Comparison of ENCODE assay signal across 20 mouse cellular contexts in the genomic region with DNA sequence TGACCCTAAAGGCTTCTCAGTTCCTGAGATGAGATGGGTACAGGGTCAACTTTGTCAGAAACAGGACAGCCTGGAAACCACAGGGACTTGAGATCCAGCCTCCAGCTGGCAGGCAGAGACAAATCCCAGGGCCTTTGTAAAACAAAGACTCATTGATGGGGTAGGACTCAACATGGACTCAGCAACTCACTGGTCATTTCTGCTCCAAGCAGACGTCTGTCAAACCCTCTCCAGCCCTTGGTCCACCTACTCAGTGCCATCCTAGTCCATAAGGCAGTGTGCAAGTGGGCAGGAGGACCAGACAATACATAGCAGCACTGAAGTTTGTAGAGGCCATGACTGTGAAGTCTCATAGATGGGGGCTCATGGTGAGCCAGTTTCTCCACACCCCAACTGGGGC. TPM values are rescaled to one million over a fixed set of nuclear protein-coding genes. Genes with fewer than 3 reads are reported as not detected.
A peak's percentile ranks its signal among the peaks of the same experiment; 100 is the strongest.
DNase-seq lines count a peak whose midpoint lies in the region; ATAC-seq and TF ChIP-seq lines count a peak whose summit lies in the region.
"Had no signal": no experiment of that assay in that cellular context is flagged by ENCODE, and none has a peak within 500 bp of the region (broad histone marks: within the 10 kb centered on the region; RNA-seq: fewer than 3 reads in every experiment).

No protein-coding gene starts in this region.

- 30% methylated on average over 1 of the region's 1 CpGs for WGBS in stomach, embryonic 15.5 days
- 18% methylated on average over 1 of the region's 1 CpGs for WGBS in stomach, postnatal 0 days
- WGBS in liver, embryonic 14.5 days (ENCODE audit: insufficient replicate concordance), result 22% methylated on average over 1 of the region's 1 CpGs
- WGBS in olfactory bulb, adult 2 months, result 24% methylated on average over 1 of the region's 1 CpGs
- 20% methylated on average over 1 of the region's 1 CpGs for WGBS in forebrain, embryonic 11.5 days

- TF ChIP-seq EP300 in stomach, postnatal 0 days (optimal IDR thresholded peaks at IDR 0.05), result no peak
- no peak for TF ChIP-seq EP300 in liver, embryonic 14.5 days (IDR thresholded peaks at IDR 0.05; ENCODE audit: low read depth)

- no peak for TF ChIP-seq POLR2A in olfactory bulb, adult 2 months (IDR thresholded peaks at IDR 0.05; ENCODE audit: insufficient read depth, low read depth, low read length)

- peaks cover 37% of the 10 kb centered on the region for H3K27me3 ChIP-seq in stomach, embryonic 15.5 days (replicated peaks)
- H3K27me3 ChIP-seq in stomach, postnatal 0 days (ENCODE audit: control insufficient read depth, insufficient read depth, low read length), result peaks cover 6% of the 10 kb centered on the region; the same call in 1 of the 2 replicates
- peaks cover 37% of the 10 kb centered on the region for H3K27me3 ChIP-seq in liver, embryonic 14.5 days (ENCODE audit: control insufficient read depth, insufficient read depth, low read length)
- peaks cover 33% of the 10 kb centered on the region for H3K27me3 ChIP-seq in forebrain, embryonic 11.5 days (ENCODE audit: control insufficient read depth, insufficient read depth, low read length)

- H3K4me3 ChIP-seq in layer of hippocampus, adult 2 months, result no peak overlapping the region
- no peak overlapping the region for H3K4me3 ChIP-seq in stomach, embryonic 15.5 days (replicated peaks)
- H3K4me3 ChIP-seq in stomach, postnatal 0 days (ENCODE audit: low read depth, low read length), result no peak overlapping the region
- H3K4me3 ChIP-seq in liver, embryonic 14.5 days (ENCODE audit: insufficient read depth in 1 of 2, low read depth in 2 of 2, low read length in 2 of 2), result no peak overlapping the region; a peak in 1 of 4 replicates
- H3K4me3 ChIP-seq in olfactory bulb, adult 2 months (ENCODE audit: insufficient read depth, low read depth, low read length), result no peak overlapping the region
- H3K4me3 ChIP-seq in forebrain, embryonic 11.5 days (ENCODE audit: low read depth, low read length), result no peak overlapping the region
- H3K4me3 ChIP-seq: embryonic facial prominence, embryonic 13.5 days; heart, embryonic 13.5 days; hindbrain, embryonic 15.5 days; lung, embryonic 15.5 days; neural tube, embryonic 12.5 days had no signal

- no peaks in the 10 kb centered on the region for H3K9me3 ChIP-seq in stomach, embryonic 15.5 days
- no peaks in the 10 kb centered on the region for H3K9me3 ChIP-seq in stomach, postnatal 0 days (ENCODE audit: control insufficient read depth, low read length)
- H3K9me3 ChIP-seq in liver, embryonic 14.5 days (ENCODE audit: control insufficient read depth, low read length), result no peaks in the 10 kb centered on the region
- no peaks in the 10 kb centered on the region for H3K9me3 ChIP-seq in forebrain, embryonic 11.5 days (ENCODE audit: control insufficient read depth, low read length)
- H3K9me3 ChIP-seq: embryonic facial prominence, embryonic 13.5 days; heart, embryonic 13.5 days; hindbrain, embryonic 15.5 days; lung, embryonic 15.5 days; neural tube, embryonic 12.5 days had no signal

- H3K4me2 ChIP-seq in stomach, embryonic 15.5 days, result no peak overlapping the region
- H3K4me2 ChIP-seq in stomach, postnatal 0 days (replicated peaks; ENCODE audit: low read depth), result no peak overlapping the region
- H3K4me2 ChIP-seq in liver, embryonic 14.5 days (ENCODE audit: low read depth), result peak overlapping the region; percentile 61
- H3K4me2 ChIP-seq in forebrain, embryonic 11.5 days (ENCODE audit: low read depth, low read length, severe bottlenecking), result no peak overlapping the region
- H3K4me2 ChIP-seq: embryonic facial prominence, embryonic 13.5 days; hindbrain, embryonic 15.5 days; lung, embryonic 15.5 days; midbrain, embryonic 11.5 days; neural tube, embryonic 12.5 days had no signal

- ATAC-seq in stomach, embryonic 15.5 days (ENCODE audit: insufficient read depth, low FRiP score, low read depth), result no peak
- ATAC-seq in stomach, postnatal 0 days (ENCODE audit: low FRiP score, low TSS enrichment), result no peak
- ATAC-seq in liver, embryonic 14.5 days (ENCODE audit: insufficient read depth), result no peak
- no peak for ATAC-seq in forebrain, embryonic 11.5 days (replicated peaks; ENCODE audit: low FRiP score)
- ATAC-seq: forebrain, embryonic 14.5 days; midbrain, embryonic 16.5 days had no signal

- H3K27ac ChIP-seq in layer of hippocampus, adult 2 months, result peak overlapping the region; percentile 62; the same call in 1 of the 2 replicates
- H3K27ac ChIP-seq in stomach, embryonic 15.5 days, result 0 out of 2 replicates have a peak overlapping the region, but pooled peaks have one; percentile 40
- H3K27ac ChIP-seq in stomach, postnatal 0 days (replicated peaks), result no peak overlapping the region
- peak overlapping the region; percentile 96 for H3K27ac ChIP-seq in liver, embryonic 14.5 days
- H3K27ac ChIP-seq in olfactory bulb, adult 2 months (ENCODE audit: insufficient read depth, low read depth, low read length), result peak overlapping the region; percentile 15; the same call in 1 of the 2 replicates
- no peak overlapping the region for H3K27ac ChIP-seq in forebrain, embryonic 11.5 days (ENCODE audit: low read depth, low read length)
- H3K27ac ChIP-seq: embryonic facial prominence, embryonic 13.5 days; heart, embryonic 13.5 days; hindbrain, embryonic 15.5 days; lung, embryonic 15.5 days; neural tube, embryonic 12.5 days had no signal

- no peak overlapping the region for H3K9ac ChIP-seq in stomach, embryonic 15.5 days
- no peak overlapping the region for H3K9ac ChIP-seq in stomach, postnatal 0 days (ENCODE audit: low read length)
- peak overlapping the region; percentile 61 for H3K9ac ChIP-seq in liver, embryonic 14.5 days (replicated peaks)
- no peak overlapping the region for H3K9ac ChIP-seq in forebrain, embryonic 11.5 days (ENCODE audit: low read length)
- H3K9ac ChIP-seq: embryonic facial prominence, embryonic 13.5 days; heart, embryonic 13.5 days; hindbrain, embryonic 15.5 days; lung, embryonic 15.5 days; neural tube, embryonic 12.5 days had no signal

- H3K36me3 ChIP-seq in stomach, embryonic 15.5 days, result peaks cover 33% of the 10 kb centered on the region
- peaks cover 14% of the 10 kb centered on the region for H3K36me3 ChIP-seq in stomach, postnatal 0 days (ENCODE audit: control insufficient read depth, insufficient read depth, low read length)
- H3K36me3 ChIP-seq in liver, embryonic 14.5 days (replicated peaks; ENCODE audit: control insufficient read depth, insufficient read depth, low read depth), result peaks cover 47% of the 10 kb centered on the region
- peaks cover 15% of the 10 kb centered on the region; the same call in 1 of the 2 replicates for H3K36me3 ChIP-seq in forebrain, embryonic 11.5 days (ENCODE audit: control insufficient read depth, insufficient read depth, low read length)

- TF ChIP-seq CTCF in layer of hippocampus, adult 2 months (conservative IDR thresholded peaks at IDR 0.05), result no peak
- TF ChIP-seq CTCF in stomach, postnatal 0 days (IDR thresholded peaks at IDR 0.05; ENCODE audit: low read depth), result no peak
- no peak for TF ChIP-seq CTCF in liver, embryonic 14.5 days (IDR thresholded peaks at IDR 0.05; ENCODE audit: low read depth)
- no peak for TF ChIP-seq CTCF in olfactory bulb, adult 2 months (IDR thresholded peaks at IDR 0.05; ENCODE audit: insufficient read depth, low read depth, low read length)

- peaks cover 30% of the 10 kb centered on the region for H3K4me1 ChIP-seq in stomach, embryonic 15.5 days
- 0 out of 2 replicates have a peak, but pooled peaks cover 2% of the 10 kb centered on the region for H3K4me1 ChIP-seq in stomach, postnatal 0 days (replicated peaks; ENCODE audit: control insufficient read depth, insufficient read depth)
- peaks cover 11 to 24% of the 10 kb centered on the region in 2 experiments for H3K4me1 ChIP-seq in liver, embryonic 14.5 days (replicated peaks; ENCODE audit: control insufficient read depth in 2 of 2, insufficient read depth in 2 of 2, low read length in 1 of 2)
- peaks cover 28% of the 10 kb centered on the region for H3K4me1 ChIP-seq in olfactory bulb, adult 2 months (ENCODE audit: control insufficient read depth, insufficient read depth, low read length)
- peaks cover 8% of the 10 kb centered on the region; the same call in 1 of the 2 replicates for H3K4me1 ChIP-seq in forebrain, embryonic 11.5 days (replicated peaks; ENCODE audit: control insufficient read depth, insufficient read depth, low read length)

- DNase-seq in layer of hippocampus, adult 2 months (ENCODE audit: low spot score in 2 of 2), result no peak
- DNase-seq in layer of hippocampus, adult 18-20 months (ENCODE audit: low spot score in 2 of 2), result no peak
- DNase-seq in stomach, postnatal 0 days (ENCODE audit: low spot score), result no peak
- no peak for DNase-seq in liver, embryonic 14.5 days (ENCODE audit: low read depth in 3 of 3, low spot score in 3 of 3)
- DNase-seq in adrenal gland, postnatal 36 days, result no peak
- DNase-seq in forebrain, embryonic 11.5 days (ENCODE audit: low spot score), result no peak
- DNase-seq: gastrocnemius, postnatal 25 days had no signal

RNA-seq across cellular contexts. Expression of a gene that starts 3.3 kb away (rescaled TPM):
- total RNA-seq in layer of hippocampus, adult 2 months (2021), result 100 to 1,000 TPM; 118 TPM
- total RNA-seq in layer of hippocampus, adult 18-20 months (2021), result 100 to 1,000 TPM; 134 TPM
- polyA plus RNA-seq in stomach, embryonic 15.5 days (2015; fragmentation: Nextera tagmentation; extraction: Ambion mirVana), result 0.08 and 0.14 TPM in 2 replicates
- polyA plus RNA-seq in stomach, postnatal 0 days (2015; fragmentation: Nextera tagmentation; extraction: Ambion mirVana), result 0.28 and 0.38 TPM in 2 replicates
- polyA plus RNA-seq in liver, embryonic 14.5 days (2012; rRNA removed), result 0.09 and 0.17 TPM in 2 replicates
- polyA plus RNA-seq in liver, embryonic 14.5 days (2014; fragmentation: Nextera tagmentation; extraction: Ambion mirVana), result not detected in 2 replicates
- not detected in 2 replicates for polyA plus RNA-seq in olfactory bulb, adult 2 months (2012; ENCODE audit: insufficient read depth, insufficient read length, low replicate concordance, missing spikeins)
- 1 to 10 TPM; 4.3 to 6.0 TPM for total RNA-seq in adrenal gland, postnatal 36 days (2021)
- 0.15 and 0.40 TPM in 2 replicates for polyA plus RNA-seq in forebrain, embryonic 11.5 days (2014; fragmentation: Nextera tagmentation; extraction: Ambion mirVana)
- total RNA-seq: common myeloid progenitor, adult 5-6 weeks; hematopoietic stem cell, adult 5-6 weeks had no signal
- polyA plus RNA-seq: inflammation-experienced regulatory T-cells, adult 6 months had no signal

RNA-seq across cellular contexts. Expression of a gene that starts 8.9 kb away (rescaled TPM):
- total RNA-seq in layer of hippocampus, adult 2 months (2021), result 100 to 1,000 TPM; 538 TPM
- 100 to 1,000 TPM; 554 to 566 TPM for total RNA-seq in layer of hippocampus, adult 18-20 months (2021)
- polyA plus RNA-seq in stomach, embryonic 15.5 days (2015; fragmentation: Nextera tagmentation; extraction: Ambion mirVana), result 1,050 and 1,128 TPM in 2 replicates
- polyA plus RNA-seq in stomach, postnatal 0 days (2015; fragmentation: Nextera tagmentation; extraction: Ambion mirVana), result 1,012 and 1,042 TPM in 2 replicates
- polyA plus RNA-seq in liver, embryonic 14.5 days (2012; rRNA removed), result 469 and 579 TPM in 2 replicates
- 809 and 828 TPM in 2 replicates for polyA plus RNA-seq in liver, embryonic 14.5 days (2014; fragmentation: Nextera tagmentation; extraction: Ambion mirVana)
- polyA plus RNA-seq in olfactory bulb, adult 2 months (2012; ENCODE audit: insufficient read depth, insufficient read length, low replicate concordance, missing spikeins), result not detected in 2 replicates
- total RNA-seq in adrenal gland, postnatal 36 days (2021), result 100 to 1,000 TPM; 558 to 568 TPM
- polyA plus RNA-seq in forebrain, embryonic 11.5 days (2014; fragmentation: Nextera tagmentation; extraction: Ambion mirVana), result 551 and 582 TPM in 2 replicates

RNA-seq across cellular contexts. Expression of a gene that starts 24.3 kb away (rescaled TPM):
- 1 to 10 TPM; 3.3 to 4.0 TPM for total RNA-seq in layer of hippocampus, adult 2 months (2021)
- 1 to 10 TPM; 3.3 to 3.6 TPM for total RNA-seq in layer of hippocampus, adult 18-20 months (2021)
- 0.40 and 0.57 TPM in 2 replicates for polyA plus RNA-seq in stomach, embryonic 15.5 days (2015; fragmentation: Nextera tagmentation; extraction: Ambion mirVana)
- 0.62 and 0.83 TPM in 2 replicates for polyA plus RNA-seq in stomach, postnatal 0 days (2015; fragmentation: Nextera tagmentation; extraction: Ambion mirVana)
- polyA plus RNA-seq in liver, embryonic 14.5 days (2012; rRNA removed), result 0.13 TPM in 2 replicates
- polyA plus RNA-seq in liver, embryonic 14.5 days (2014; fragmentation: Nextera tagmentation; extraction: Ambion mirVana), result not detected in 2 replicates
- not detected in 2 replicates for polyA plus RNA-seq in olfactory bulb, adult 2 months (2012; ENCODE audit: insufficient read depth, insufficient read length, low replicate concordance, missing spikeins)
- total RNA-seq in adrenal gland, postnatal 36 days (2021), result 1 to 10 TPM in 1 of 2 experiments, under 1 TPM in 1; 0.86 to 1.0 TPM
- 0.81 and 0.92 TPM in 2 replicates for polyA plus RNA-seq in forebrain, embryonic 11.5 days (2014; fragmentation: Nextera tagmentation; extraction: Ambion mirVana)
- total RNA-seq: hematopoietic stem cell, adult 5-6 weeks had no signal

RNA-seq across cellular contexts. Expression of a gene that starts 31.2 kb away (rescaled TPM):
- 10 to 100 TPM; 73.1 to 79.8 TPM for total RNA-seq in layer of hippocampus, adult 2 months (2021)
- total RNA-seq in layer of hippocampus, adult 18-20 months (2021), result 10 to 100 TPM; 65.4 to 74.2 TPM
- 107 and 108 TPM in 2 replicates for polyA plus RNA-seq in stomach, embryonic 15.5 days (2015; fragmentation: Nextera tagmentation; extraction: Ambion mirVana)
- 85.3 and 86.9 TPM in 2 replicates for polyA plus RNA-seq in stomach, postnatal 0 days (2015; fragmentation: Nextera tagmentation; extraction: Ambion mirVana)
- polyA plus RNA-seq in liver, embryonic 14.5 days (2012; rRNA removed), result 106 and 127 TPM in 2 replicates
- 115 and 124 TPM in 2 replicates for polyA plus RNA-seq in liver, embryonic 14.5 days (2014; fragmentation: Nextera tagmentation; extraction: Ambion mirVana)
- not detected in 2 replicates for polyA plus RNA-seq in olfactory bulb, adult 2 months (2012; ENCODE audit: insufficient read depth, insufficient read length, low replicate concordance, missing spikeins)
- 10 to 100 TPM; 75.0 to 79.9 TPM for total RNA-seq in adrenal gland, postnatal 36 days (2021)
- polyA plus RNA-seq in forebrain, embryonic 11.5 days (2014; fragmentation: Nextera tagmentation; extraction: Ambion mirVana), result 180 and 185 TPM in 2 replicates

RNA-seq across cellular contexts. Expression of a gene that starts 33.2 kb away (rescaled TPM):
- total RNA-seq in layer of hippocampus, adult 2 months (2021), result 10 to 100 TPM; 44.5 to 50.6 TPM
- total RNA-seq in layer of hippocampus, adult 18-20 months (2021), result 10 to 100 TPM; 42.4 to 51.3 TPM
- 33.9 and 38.7 TPM in 2 replicates for polyA plus RNA-seq in stomach, embryonic 15.5 days (2015; fragmentation: Nextera tagmentation; extraction: Ambion mirVana)
- 16.5 and 20.6 TPM in 2 replicates for polyA plus RNA-seq in stomach, postnatal 0 days (2015; fragmentation: Nextera tagmentation; extraction: Ambion mirVana)
- polyA plus RNA-seq in liver, embryonic 14.5 days (2012; rRNA removed), result 17.4 and 17.9 TPM in 2 replicates
- 10.1 and 13.3 TPM in 2 replicates for polyA plus RNA-seq in liver, embryonic 14.5 days (2014; fragmentation: Nextera tagmentation; extraction: Ambion mirVana)
- polyA plus RNA-seq in olfactory bulb, adult 2 months (2012; ENCODE audit: insufficient read depth, insufficient read length, low replicate concordance, missing spikeins), result not detected in 2 replicates
- 10 to 100 TPM; 51.1 to 58.0 TPM for total RNA-seq in adrenal gland, postnatal 36 days (2021)
- polyA plus RNA-seq in forebrain, embryonic 11.5 days (2014; fragmentation: Nextera tagmentation; extraction: Ambion mirVana), result 41.1 and 44.8 TPM in 2 replicates

Comparison
In these comparisons a context has a peak if more than half of its experiments do, and no peak if none do; other contexts are left out.
1. H3K27ac ChIP-seq: peak in layer of hippocampus, adult 2 months (single experiment), stomach, embryonic 15.5 days (single experiment), liver, embryonic 14.5 days (single experiment) and olfactory bulb, adult 2 months (single experiment); none in stomach, postnatal 0 days (single experiment) and forebrain, embryonic 11.5 days (single experiment).
2. RNA of a gene that starts 3.3 kb away (polyA plus RNA-seq): not detected in olfactory bulb, adult 2 months; 0.28 to 0.38 TPM in stomach, postnatal 0 days, 0.15 to 0.40 TPM in forebrain, embryonic 11.5 days, 0.09 to 0.17 TPM in liver, embryonic 14.5 days and 0.08 to 0.14 TPM in stomach, embryonic 15.5 days; every median in the first group is over 10 times any median in the second.